Comparison of ENCODE assay signal across 8 mouse cellular contexts in the genomic region with DNA sequence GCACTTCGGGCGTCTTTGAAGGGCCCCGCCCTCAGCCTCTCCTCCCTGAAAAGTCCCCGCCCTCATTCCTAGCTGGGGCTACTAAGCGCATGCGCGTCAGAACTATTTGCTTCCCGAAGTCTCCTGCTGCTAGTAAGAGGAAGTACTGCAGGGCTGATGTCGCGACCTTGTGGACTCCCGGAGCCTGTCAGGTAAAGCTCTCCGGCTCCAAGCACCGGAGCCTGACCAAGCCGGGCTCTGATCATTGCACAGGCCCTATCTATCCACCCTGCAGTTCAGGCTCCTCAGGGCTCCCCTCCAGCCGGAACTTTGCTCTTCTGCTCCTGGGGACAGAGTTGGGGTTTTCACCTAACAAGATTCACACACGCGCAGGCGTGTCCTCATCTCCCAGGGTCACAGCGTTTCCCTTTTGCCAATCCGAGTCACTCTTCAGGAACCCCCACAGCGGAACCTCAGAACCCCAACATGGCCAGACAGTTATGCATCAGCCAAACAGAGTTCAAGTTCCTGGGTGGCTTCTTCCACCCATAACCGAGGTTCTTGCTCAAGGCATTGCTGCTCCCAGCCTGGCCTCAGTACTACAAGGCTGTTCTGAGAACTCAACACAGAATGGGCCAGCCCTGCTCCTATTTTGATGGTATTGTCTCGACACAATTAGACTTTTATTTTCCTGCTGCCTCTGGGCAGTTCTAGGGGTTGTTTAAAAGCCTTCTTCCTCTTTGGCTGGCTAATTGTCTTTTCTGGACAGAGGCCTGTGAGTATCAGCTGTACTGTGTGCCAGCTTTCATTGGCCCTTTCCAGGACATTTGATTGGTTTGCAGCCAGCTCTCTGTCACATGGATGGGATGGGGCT. TPM values are rescaled to one million over a fixed set of nuclear protein-coding genes. Genes with fewer than 3 reads are reported as not detected.
A peak's percentile ranks its signal among the peaks of the same experiment; 100 is the strongest.
DNase-seq lines count a peak whose midpoint lies in the region; ATAC-seq lines count a peak whose summit lies in the region.

Nudt7 (plus strand) TSS at position 48 of the 853 bp plus-strand sequence.

- no peaks in the 10 kb centered on the region for H3K9me3 ChIP-seq in megakaryocyte, embryonic 14.5 days

- H3K27me3 ChIP-seq in megakaryocyte, embryonic 14.5 days (replicated peaks): no peaks in the 10 kb centered on the region

- H3K4me1 ChIP-seq in megakaryocyte, embryonic 14.5 days: peaks cover 42% of the 10 kb centered on the region

- peak; percentile 98 for ATAC-seq in inflammation-experienced regulatory T-cells, adult 6 months

- peaks cover 37% of the 10 kb centered on the region for H3K36me3 ChIP-seq in megakaryocyte, embryonic 14.5 days (replicated peaks; ENCODE audit: low read length)

- peak; percentile 92 for DNase-seq in adrenal gland, adult 8-10 months
- peak; percentile 88 for DNase-seq in embryo, embryonic 11.5 days (ENCODE audit: low read depth, low spot score)
- peak; percentile 84 for DNase-seq in gastrocnemius, postnatal 25 days
- peak; percentile 74 to 86 for DNase-seq in left cerebral cortex, adult 9 months (ENCODE audit: low spot score in 2 of 2)
- peak; percentile 86 to 87 for DNase-seq in right cerebral cortex, postnatal 10 days (ENCODE audit: low spot score in 2 of 2)
- peak; percentile 92 for DNase-seq in urinary bladder, postnatal 14 days (ENCODE audit: low spot score)

- H3K4me3 ChIP-seq in megakaryocyte, embryonic 14.5 days (replicated peaks): peak within 1 kb of the TSS; percentile 94

RNA-seq across cellular contexts. Expression of gene Nudt7, which starts in this region (rescaled TPM):
- 10 to 100 TPM; 39.7 to 69.5 (median 52.6) TPM for total RNA-seq in adrenal gland, adult 8-10 months (2022)
- total RNA-seq in gastrocnemius, postnatal 25 days (2021): 10 to 100 TPM; 27.1 to 52.9 TPM
- 10 to 100 TPM in 2 of 3 experiments, 1 to 10 TPM in 1; 8.8 to 13.6 (median 11.9) TPM for polyA plus RNA-seq in inflammation-experienced regulatory T-cells, adult 6 months (2017; shearing (Covaris generic))
- polyA plus RNA-seq in megakaryocyte, embryonic 14.5 days (2012; ENCODE audit: insufficient read depth, low replicate concordance): 12.1 TPM in 1 of 2 replicates, not detected in the other

Comparison
In these comparisons a context has a peak if more than half of its experiments do, and no peak if none do; other contexts are left out.
1. Peak in every context shown above with its lines: DNase-seq, ATAC-seq and H3K4me3 ChIP-seq.